Mouse (Mus musculus): ENCODE results near the gene Adck2. TPM values are rescaled to one million over a fixed set of nuclear protein-coding genes. Genes with fewer than 3 reads are reported as not detected.

Gene Adck2
- polyA plus RNA-seq, 1 experiment: 5.2 TPM

DNA sequence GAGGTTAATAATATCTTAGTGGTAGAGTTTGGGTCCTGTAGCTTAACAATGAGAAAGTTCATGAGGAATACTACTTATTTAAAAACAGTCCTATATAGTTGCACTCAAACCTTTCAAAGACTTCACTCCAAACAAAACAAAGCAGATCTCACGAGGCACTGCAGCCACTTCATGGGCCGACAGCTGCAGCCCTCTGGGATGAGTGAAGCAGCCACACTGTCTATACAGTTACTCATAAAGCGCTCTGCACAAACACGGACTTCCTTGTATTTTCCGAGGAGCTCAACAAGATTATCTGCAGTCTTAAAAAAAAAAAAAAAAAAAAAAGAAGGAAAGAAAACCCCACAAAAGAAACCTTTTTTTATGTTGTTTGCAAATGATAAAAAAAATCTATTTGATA, 33.7 kb downstream of the Adck2 start:
- Histone ChIP-seq H3K9me3 (no peaks in the 10 kb centered on the region), H3K36me3 (replicated peaks; ENCODE audit: low read length) (peaks cover 72% of the 10 kb centered on the region), H3K27me3 (replicated peaks) (no peaks in the 10 kb centered on the region), H3K4me1 (peaks cover 5% of the 10 kb centered on the region), H3K4me3 (replicated peaks) (no peak overlapping the region)
- no peak for TF ChIP-seq GATA1 (IDR thresholded peaks at IDR 0.05; ENCODE audit: borderline replicate concordance, low read length)
- no peak for TF ChIP-seq FLI1 (IDR thresholded peaks at IDR 0.05; ENCODE audit: low read length)

- no peak for TF ChIP-seq GATA1 (IDR thresholded peaks at IDR 0.05; ENCODE audit: borderline replicate concordance, low read length)
- TF ChIP-seq FLI1 (IDR thresholded peaks at IDR 0.05; ENCODE audit: low read length): no peak
- Histone ChIP-seq H3K36me3 (replicated peaks; ENCODE audit: low read length) (peaks cover 71% of the 10 kb centered on the region), H3K4me3 (replicated peaks) (no peak overlapping the region), H3K4me1 (peaks cover 5% of the 10 kb centered on the region), H3K9me3 (no peaks in the 10 kb centered on the region), H3K27me3 (replicated peaks) (no peaks in the 10 kb centered on the region)
Observed at GRCm38 (mm10) chr6:39610207-39610606, 36.5 kb downstream of the Adck2 start.

DNA sequence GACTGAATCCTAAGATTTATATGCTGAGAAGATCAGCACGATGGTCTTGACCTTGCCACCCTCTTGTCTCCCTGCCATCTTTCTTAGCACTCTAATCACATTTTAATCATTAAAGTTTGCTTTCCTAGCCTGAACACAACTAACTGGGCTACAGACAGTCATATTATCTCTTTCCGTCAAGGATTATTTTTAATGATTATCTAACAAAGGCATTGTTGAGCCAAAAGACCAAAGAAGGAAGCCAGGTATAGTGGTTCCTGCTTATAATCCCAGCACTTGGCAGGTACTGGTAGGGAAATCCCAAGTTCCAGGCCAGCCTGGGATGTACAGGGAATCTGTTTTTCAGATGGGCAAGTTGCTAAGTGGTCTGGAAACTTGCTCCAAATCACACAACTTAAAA, 37.6 kb downstream of the Adck2 start:
- Histone ChIP-seq H3K36me3 (replicated peaks; ENCODE audit: low read length) (peaks cover 74% of the 10 kb centered on the region), H3K9me3 (no peaks in the 10 kb centered on the region), H3K4me3 (replicated peaks) (no peak overlapping the region), H3K27me3 (replicated peaks) (no peaks in the 10 kb centered on the region), H3K4me1 (peaks cover 5% of the 10 kb centered on the region)
- TF ChIP-seq GATA1 (IDR thresholded peaks at IDR 0.05; ENCODE audit: borderline replicate concordance, low read length): no peak
- TF ChIP-seq FLI1 (IDR thresholded peaks at IDR 0.05; ENCODE audit: low read length): no peak

Other genes starting within 250 kb of the Adck2 start
- 0.59 TPM in 1 of 2 replicates, not detected in the other for gene Slc37a3, start 196.2 kb upstream of the Adck2 start, polyA plus RNA-seq (2012; ENCODE audit: insufficient read depth, low replicate concordance)
- gene Rab19, start 192.7 kb upstream of the Adck2 start, polyA plus RNA-seq (2012; ENCODE audit: insufficient read depth, low replicate concordance): not detected in 2 replicates
- 107 and 108 TPM in 2 replicates for gene Mkrn1, start 153.4 kb upstream of the Adck2 start, polyA plus RNA-seq (2012; ENCODE audit: insufficient read depth, low replicate concordance)
- gene Dennd2a, start 16.0 kb upstream of the Adck2 start, polyA plus RNA-seq (2012; ENCODE audit: insufficient read depth, low replicate concordance): 0.74 and 1.3 TPM in 2 replicates
- gene Gm42420, start 11.9 kb downstream of the Adck2 start, polyA plus RNA-seq (2012; ENCODE audit: insufficient read depth, low replicate concordance): not detected in 2 replicates
- gene Ndufb2, start 18.7 kb downstream of the Adck2 start, polyA plus RNA-seq (2012; ENCODE audit: insufficient read depth, low replicate concordance): 143 and 223 TPM in 2 replicates
- 0.54 and 0.84 TPM in 2 replicates for gene Braf, start 151.6 kb downstream of the Adck2 start, polyA plus RNA-seq (2012; ENCODE audit: insufficient read depth, low replicate concordance)
- 14.8 TPM in 1 of 2 replicates, not detected in the other for gene Mrps33, start 237.1 kb downstream of the Adck2 start, polyA plus RNA-seq (2012; ENCODE audit: insufficient read depth, low replicate concordance)